Mouse (Mus musculus) small intestine, adult 2 months (tissue): Measurements from ENCODE around the gene Edc3. TPM values are rescaled to one million over a fixed set of nuclear protein-coding genes. Genes with fewer than 3 reads are reported as not detected.

ENCODE experiments used
- H3K27ac ChIP-seq: fragments of 200-500 bp; 2 replicates; pipeline ENCODE4 v1.5.1; 2012; ENCODE audit warnings: low read depth, low read length, control low read depth, inconsistent platforms; ENCODE audit not compliant: insufficient read depth
- H3K27me3 ChIP-seq: fragments of 200-500 bp; 2 replicates; pipeline ENCODE4 v1.6.1; 2012; ENCODE audit warnings: mild to moderate bottlenecking, moderate library complexity, low read length, inconsistent platforms; ENCODE audit not compliant: control insufficient read depth, insufficient read depth
- H3K36me3 ChIP-seq: fragments of 200-500 bp; 2 replicates; pipeline ENCODE4 v1.6.1; 2012; ENCODE audit warnings: mild to moderate bottlenecking, low read length, control low read depth, inconsistent platforms; ENCODE audit not compliant: control insufficient read depth, insufficient read depth
- H3K4me1 ChIP-seq: fragments of 200-500 bp; 2 replicates; pipeline ENCODE4 v1.6.1; 2012; ENCODE audit warnings: low read length, inconsistent platforms, mixed read lengths; ENCODE audit not compliant: control insufficient read depth, insufficient read depth, insufficient read length
- H3K4me3 ChIP-seq: fragments of 200-500 bp; 2 replicates; pipeline ENCODE4 v1.5.1; 2012; ENCODE audit warnings: low read depth, mild to moderate bottlenecking, control low read depth, inconsistent platforms, low read length, moderate library complexity
- CTCF ChIP-seq: fragments of 200-500 bp; IDR thresholded peaks from 2 replicates; pipeline ENCODE4 v1.5.1; 2012; ENCODE audit warnings: low read depth, mild to moderate bottlenecking, control low read depth, inconsistent platforms, low read length, moderate library complexity, mixed read lengths; ENCODE audit not compliant: insufficient replicate concordance, insufficient read length; ENCODE audit errors: extremely low read depth
- POLR2A ChIP-seq: fragments of 200-500 bp; IDR thresholded peaks from 2 replicates; pipeline ENCODE4 v1.6.1; 2012; ENCODE audit warnings: low read depth, mild to moderate bottlenecking, control low read depth, inconsistent platforms, low read length, moderate library complexity
- WGBS: fragments of 180-500 bp; shearing (Covaris S2); methylation state at CpG from one replicate; pipeline ENCODE4 v1.1.7; 2018; 5-methylcytosine and 5-hydroxymethylcytosine counted together
- polyA plus RNA-seq: library from polyadenylated mRNA; depleted of rRNA; stranded (reverse); fragments of >200 nt; gene quantifications from 2 replicates; pipeline ENCODE4 v1.2.3, GENCODE M21; 2012

The Edc3 gene
- polyA plus RNA-seq, 1 experiment = 8.0 TPM

DNA sequence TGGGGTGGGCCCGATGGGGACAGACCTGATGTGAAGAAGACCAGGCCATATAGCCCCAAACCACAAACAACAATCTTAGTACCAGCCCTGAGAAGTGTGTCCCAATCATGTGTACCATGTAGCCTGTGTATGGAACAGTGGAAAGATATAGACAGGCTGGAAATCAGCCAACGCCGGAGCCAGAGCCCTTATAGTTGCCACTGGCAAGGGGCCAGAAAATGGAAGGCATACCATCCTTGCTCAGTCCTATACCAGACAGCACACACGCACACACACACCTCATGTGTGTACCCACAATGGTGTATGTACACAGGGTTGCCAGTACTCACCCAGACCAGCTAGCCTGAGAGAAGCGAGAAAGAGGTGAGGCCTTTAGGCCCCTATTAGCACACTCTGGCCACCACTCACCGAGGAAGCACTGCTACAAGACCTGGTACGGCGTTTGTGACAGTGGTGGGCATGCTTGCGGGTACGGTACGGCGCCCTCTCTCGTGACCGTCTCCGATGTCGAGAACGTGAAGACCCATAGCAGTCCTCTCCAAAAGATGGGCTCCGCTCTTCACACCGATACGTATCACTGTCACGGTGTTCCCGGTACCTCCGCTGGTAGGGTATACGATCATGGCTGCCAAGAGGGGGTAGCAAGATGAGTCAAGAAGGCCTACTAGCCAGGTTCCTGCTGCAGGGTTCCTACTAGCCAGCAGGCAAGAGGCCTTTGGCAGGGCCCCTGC, 52.2 kb downstream of the Edc3 start:
- TF ChIP-seq CTCF = no peak
- no peak for TF ChIP-seq POLR2A
- Histone ChIP-seq H3K4me1 (peaks cover 16% of the 10 kb centered on the region; the same call in 1 of the 2 replicates), H3K27me3 (no peaks in the 10 kb centered on the region), H3K36me3 (peaks cover 54% of the 10 kb centered on the region), H3K27ac (no peak overlapping the region), H3K4me3 (no peak overlapping the region)
- 91% methylated on average over 24 of the region's 24 CpGs for WGBS

DNA sequence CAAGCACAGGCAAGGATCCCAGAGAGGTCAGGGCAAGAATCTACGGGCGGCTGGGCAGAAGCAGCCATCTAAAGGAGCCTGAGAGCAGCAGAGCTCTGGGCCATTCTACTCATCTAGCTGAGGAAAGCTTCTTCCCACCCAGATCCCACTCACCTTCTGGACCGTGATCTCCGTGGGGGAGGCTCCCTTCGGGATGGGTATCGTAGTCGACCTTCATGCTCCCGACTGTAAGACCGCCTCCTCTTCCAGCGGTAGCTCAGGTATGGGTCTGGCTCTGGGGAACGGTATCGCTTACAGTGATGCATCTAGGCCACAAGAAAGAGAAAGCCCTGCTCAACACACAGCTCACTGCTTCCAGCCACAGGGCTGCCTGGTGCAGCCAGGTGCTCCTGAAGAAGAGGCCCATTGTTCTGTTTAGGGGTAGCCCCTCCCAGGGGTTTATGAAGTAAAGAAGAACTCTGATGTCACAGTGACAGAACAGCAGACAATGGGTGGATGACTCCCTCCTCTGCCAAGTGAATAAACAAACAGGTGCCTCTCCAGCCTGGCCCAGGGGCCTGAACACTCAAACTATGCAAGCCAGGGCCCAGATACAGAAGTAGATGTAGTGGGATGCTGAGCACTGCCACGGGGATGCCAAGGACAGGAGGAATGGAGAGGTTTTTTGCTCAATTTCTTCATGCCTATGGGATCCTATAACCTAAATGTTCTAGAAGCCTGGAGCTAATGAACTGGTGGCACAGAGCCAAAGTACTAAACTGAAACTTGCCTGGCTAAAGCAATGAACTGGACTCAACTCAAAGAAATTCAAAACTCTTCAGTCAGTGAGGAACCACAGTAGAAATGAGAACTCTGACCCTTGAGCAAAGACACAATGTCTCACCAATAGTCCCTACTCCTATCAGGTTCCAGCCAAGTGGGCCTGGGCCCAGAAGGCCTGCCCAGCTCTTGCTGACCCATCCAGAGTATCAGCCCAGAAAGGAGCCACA, 53.5 kb downstream of the Edc3 start:
- 81% methylated on average over 13 of the region's 13 CpGs for WGBS
- TF ChIP-seq POLR2A = no peak
- no peak for TF ChIP-seq CTCF
- no peak overlapping the region for H3K4me3 ChIP-seq
- H3K36me3 ChIP-seq = peaks cover 47% of the 10 kb centered on the region
- peaks cover 19% of the 10 kb centered on the region for H3K4me1 ChIP-seq
- H3K27me3 ChIP-seq = no peaks in the 10 kb centered on the region
- H3K27ac ChIP-seq = peak overlapping the region; percentile 36; the same call in 1 of the 2 replicates

DNA sequence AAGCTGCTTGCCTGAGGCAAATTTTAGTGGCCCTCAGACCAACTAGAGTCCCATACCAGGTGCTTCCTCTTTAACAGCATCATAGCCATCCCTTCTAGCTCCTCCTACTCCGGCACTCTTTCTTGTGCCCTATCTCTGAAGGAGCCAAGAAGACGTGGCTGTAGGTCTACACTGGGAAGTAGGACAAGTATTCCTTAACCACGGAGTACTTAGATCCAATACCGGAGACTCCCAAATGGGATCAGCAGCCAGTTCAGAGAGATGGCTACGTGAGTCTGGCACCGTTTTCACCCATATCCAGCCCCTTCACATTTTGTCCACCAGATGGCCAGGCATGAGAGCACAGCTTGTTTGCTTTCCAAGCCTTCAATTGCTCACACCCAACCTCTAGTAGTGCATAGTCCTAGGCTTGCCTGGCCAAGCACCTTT, 54.2 kb downstream of the Edc3 start:
- peaks cover 19% of the 10 kb centered on the region for H3K4me1 ChIP-seq
- H3K4me3 ChIP-seq = no peak overlapping the region
- no peaks in the 10 kb centered on the region for H3K27me3 ChIP-seq
- H3K27ac ChIP-seq = peak overlapping the region; percentile 36
- WGBS = 15% methylated on average over 6 of the region's 6 CpGs
- peak; percentile 67; the same call in 1 of the 2 replicates for TF ChIP-seq CTCF
- no peak for TF ChIP-seq POLR2A
- H3K36me3 ChIP-seq = peaks cover 39% of the 10 kb centered on the region

DNA sequence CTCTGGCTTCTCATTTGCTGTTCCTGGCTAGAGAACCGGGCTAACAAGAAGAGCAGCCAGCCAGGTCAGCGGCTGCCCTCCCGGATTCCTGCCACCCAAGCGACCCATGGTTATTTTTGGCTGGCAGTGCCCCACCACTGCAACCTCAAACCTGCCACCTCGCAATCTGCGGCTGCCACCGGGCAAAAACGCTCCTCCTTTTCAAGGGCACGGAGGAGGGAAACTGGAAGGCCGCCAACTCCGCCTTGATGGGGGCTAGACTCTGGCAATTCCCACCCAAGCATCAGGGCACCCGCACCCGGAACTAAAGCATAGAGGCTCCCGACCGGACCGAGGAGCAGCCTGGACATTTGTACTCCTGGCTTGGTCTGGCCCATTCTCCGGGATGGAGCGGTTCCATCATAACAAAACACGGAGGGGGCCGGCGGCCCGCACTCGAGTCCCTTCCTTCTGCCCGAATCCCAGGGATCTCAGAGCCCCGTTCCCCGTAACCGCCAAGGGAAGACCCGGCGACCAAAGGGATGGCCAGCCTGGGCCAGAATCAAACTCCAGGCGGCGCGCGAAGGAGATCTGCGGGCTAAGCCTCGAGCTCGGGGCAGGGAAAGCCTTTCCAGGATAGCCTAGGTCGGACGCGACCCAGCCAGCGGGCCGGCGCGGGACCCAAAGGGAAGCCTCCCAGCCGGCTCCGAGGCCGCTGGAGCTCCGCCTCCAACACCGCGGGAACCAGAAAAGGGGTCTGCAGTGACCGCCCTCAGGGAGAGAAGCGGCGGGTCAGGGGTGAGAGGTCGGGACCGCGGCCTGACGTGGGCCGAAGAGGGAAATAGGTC, 56.0 kb downstream of the Edc3 start:
- H3K4me3 ChIP-seq = peak overlapping the region; percentile 88
- WGBS = under 1% methylated on average over 57 of the region's 57 CpGs

DNA sequence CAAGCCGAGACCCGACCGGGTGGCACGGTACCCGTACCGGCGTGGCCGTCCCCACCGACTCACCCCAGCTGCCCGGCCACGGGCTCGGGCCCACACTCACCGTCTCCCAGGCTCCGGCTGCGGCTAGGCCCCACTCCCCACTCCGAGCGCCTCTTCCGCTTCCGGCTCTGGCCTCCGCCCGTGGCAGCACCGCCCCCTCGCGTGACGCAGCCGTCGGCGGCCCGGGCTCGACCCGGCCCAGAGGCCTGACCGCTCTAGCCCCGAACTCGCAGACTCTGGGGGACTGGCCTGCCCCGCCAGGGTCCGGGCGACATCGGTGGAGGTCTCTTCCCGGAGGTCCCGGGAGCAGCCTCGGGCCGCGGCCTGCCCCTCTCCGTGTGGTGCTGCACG, 56.6 kb downstream of the Edc3 start:
- peaks cover 19% of the 10 kb centered on the region for H3K4me1 ChIP-seq
- H3K4me3 ChIP-seq = peak overlapping the region; percentile 88
- H3K27me3 ChIP-seq = no peaks in the 10 kb centered on the region
- TF ChIP-seq POLR2A (peak; percentile 66; the same call in 1 of the 2 replicates), CTCF (no peak)
- WGBS = under 1% methylated on average over 44 of the region's 45 CpGs
- H3K27ac ChIP-seq = peak overlapping the region; percentile 97
- peaks cover 18% of the 10 kb centered on the region for H3K36me3 ChIP-seq

More for the DNA sequence above, 56.0 kb downstream of the Edc3 start:
- no peak for TF ChIP-seq CTCF
- no peak for TF ChIP-seq POLR2A
- H3K4me1 ChIP-seq = peaks cover 19% of the 10 kb centered on the region
- H3K27me3 ChIP-seq = no peaks in the 10 kb centered on the region
- peak overlapping the region; percentile 97 for H3K27ac ChIP-seq
- H3K36me3 ChIP-seq = peaks cover 22% of the 10 kb centered on the region

DNA sequence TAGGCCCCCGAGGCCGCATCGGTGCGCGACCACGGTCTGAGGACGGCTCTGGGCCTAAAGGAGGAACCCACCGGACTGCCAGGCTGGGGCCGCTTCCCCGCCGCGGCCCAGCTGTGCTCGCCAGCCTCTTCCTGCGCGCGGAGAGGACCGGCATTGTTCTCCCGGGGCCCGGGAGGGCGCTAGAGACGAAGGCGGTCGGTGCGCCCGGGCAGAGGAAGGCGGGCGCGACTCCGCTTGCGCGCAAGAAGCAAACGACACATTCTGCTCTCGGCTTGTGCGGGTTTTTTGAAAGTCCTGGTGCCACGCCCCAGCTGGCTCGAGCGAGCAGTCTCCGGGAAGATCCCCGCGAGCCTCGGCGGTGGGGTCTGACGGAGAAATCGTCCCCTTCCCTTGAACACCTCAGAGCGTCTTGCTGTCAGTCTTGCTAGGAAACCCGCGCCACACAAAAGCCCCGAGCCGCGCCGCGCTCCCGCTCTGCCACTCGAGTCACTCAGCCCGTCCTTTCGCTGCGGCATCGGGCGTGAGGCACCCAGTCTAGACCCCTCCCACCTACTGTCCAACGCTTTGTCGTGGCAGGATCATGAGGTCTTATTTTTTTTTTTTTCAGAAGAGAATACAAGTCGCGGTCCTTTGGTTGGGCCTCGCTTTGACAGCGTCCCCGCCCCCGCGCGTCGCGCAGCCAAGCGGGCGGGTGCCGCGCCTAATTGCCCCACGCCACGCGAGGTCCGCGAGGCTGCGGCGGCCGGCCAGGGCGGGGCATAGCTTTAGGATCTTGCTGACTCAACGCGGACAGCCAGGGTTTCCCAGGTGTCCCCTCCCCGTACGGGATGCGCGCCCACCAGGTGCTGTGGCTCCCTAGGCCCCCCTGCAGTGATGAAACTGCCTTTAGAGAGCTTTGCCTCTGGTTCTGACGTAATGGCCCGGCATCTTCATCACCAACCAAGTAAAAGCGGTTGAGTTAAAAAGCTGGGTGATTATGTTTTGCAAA, 57.3 kb downstream of the Edc3 start, which contains the start of gene Clk3:
Gene Clk3 (minus strand): TSS at position 497 of the 988 bp plus-strand sequence.
- Histone ChIP-seq H3K27me3 (no peaks in the 10 kb centered on the region), H3K27ac (peak within 1 kb of the TSS; percentile 97), H3K4me3 (peak within 1 kb of the TSS; percentile 88), H3K4me1 (peaks cover 19% of the 10 kb centered on the region), H3K36me3 (peaks cover 11% of the 10 kb centered on the region)
- WGBS = under 1% methylated on average over 93 of the region's 93 CpGs
- TF ChIP-seq POLR2A (no peak; the same call in 1 of the 2 replicates), CTCF (no peak)
